Mouse (Mus musculus): ENCODE measurements around the gene Arhgap22. TPM values are rescaled to one million over a fixed set of nuclear protein-coding genes. Genes with fewer than 3 reads are reported as not detected.

The Arhgap22 gene
- polyA plus RNA-seq, 1 experiment: 23.3 TPM

GRCm38 (mm10) chr14:33322661-33323088 lies 108.8 kb downstream of the Arhgap22 start:
- peak; percentile 26 to 86 for DNase-seq (ENCODE audit: extremely low spot score in 1 of 2, low spot score in 1 of 2)

DNA sequence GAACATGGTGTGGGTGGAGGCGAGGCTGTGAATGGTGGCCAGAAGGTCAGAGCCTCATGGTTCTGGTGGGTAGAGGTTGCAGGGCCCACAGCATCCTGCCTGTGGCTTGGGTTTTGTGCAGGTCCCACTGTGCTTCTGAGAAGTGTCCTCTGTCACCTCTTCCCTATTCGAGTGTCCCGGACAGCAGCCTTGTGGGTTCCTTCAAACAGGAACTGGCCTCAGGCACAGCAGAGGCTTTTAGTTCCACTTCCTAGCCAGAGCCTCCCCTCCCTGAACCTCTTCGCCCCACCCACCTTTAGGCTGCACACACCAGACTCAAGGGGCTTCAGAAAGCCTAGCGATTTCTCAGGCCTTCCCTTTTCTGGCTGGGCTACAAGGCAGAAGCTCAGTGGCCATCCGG lies 110.7 kb downstream of the Arhgap22 start:
- DNase-seq (ENCODE audit: extremely low spot score in 1 of 2, low spot score in 1 of 2): no peak

- peak; percentile 12 to 34 for DNase-seq (ENCODE audit: extremely low spot score in 1 of 2, low spot score in 1 of 2)
Measured at GRCm38 (mm10) chr14:33328369-33328768, 114.5 kb downstream of the Arhgap22 start.

- no peak for DNase-seq (ENCODE audit: extremely low spot score in 1 of 2, low spot score in 1 of 2)
Measured at GRCm38 (mm10) chr14:33329297-33329805, 115.5 kb downstream of the Arhgap22 start.

GRCm38 (mm10) chr14:33330986-33331385 lies 117.2 kb downstream of the Arhgap22 start:
- no peak for DNase-seq (ENCODE audit: extremely low spot score in 1 of 2, low spot score in 1 of 2)

GRCm38 (mm10) chr14:33331627-33332026 lies 117.8 kb downstream of the Arhgap22 start:
- DNase-seq (ENCODE audit: extremely low spot score in 1 of 2, low spot score in 1 of 2): no peak

- DNase-seq (ENCODE audit: extremely low spot score in 1 of 2, low spot score in 1 of 2): no peak
Measured at GRCm38 (mm10) chr14:33333833-33334232, 120.0 kb downstream of the Arhgap22 start.

- no peak for DNase-seq (ENCODE audit: extremely low spot score in 1 of 2, low spot score in 1 of 2)
Measured at GRCm38 (mm10) chr14:33334402-33334801, 120.6 kb downstream of the Arhgap22 start.

DNA sequence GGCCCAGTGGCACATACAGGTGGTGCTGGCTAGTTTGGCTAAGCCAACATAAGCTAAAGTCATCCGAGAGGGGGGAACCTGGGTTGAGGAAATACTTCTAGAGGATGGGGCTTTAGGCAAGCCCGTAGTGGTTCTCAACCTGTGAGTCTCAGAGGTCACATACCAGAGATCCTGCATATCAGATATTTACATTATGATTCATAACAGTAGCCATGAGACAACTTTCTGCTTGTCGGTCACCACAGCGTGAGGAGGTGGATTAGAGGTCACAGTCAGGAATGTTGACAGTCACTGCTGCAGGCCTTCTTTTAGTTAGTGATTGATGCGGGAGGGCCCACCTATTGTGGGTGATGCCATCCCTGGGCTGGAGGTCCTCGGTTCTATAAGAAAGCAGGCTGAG lies 121.9 kb downstream of the Arhgap22 start:
- no peak for DNase-seq (ENCODE audit: extremely low spot score in 1 of 2, low spot score in 1 of 2)

DNA sequence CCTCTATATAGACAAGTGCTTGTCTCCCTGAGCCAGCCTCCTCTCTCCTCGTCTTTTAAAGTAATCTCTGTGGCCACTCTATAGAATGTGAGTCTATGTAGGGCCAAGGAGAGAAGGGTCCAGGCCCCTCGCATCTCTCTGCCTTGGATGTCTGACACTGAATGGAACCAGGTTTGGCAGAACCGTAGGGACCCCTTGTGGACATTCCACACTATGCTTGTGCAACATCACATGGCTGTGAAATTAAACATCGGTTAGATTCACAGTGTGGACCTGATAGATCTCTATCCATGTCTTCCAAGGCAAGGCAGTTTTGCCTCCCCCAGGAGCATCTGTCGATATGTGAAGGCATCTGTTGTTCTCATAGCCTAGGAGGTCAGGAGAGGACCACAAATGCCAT lies 124.9 kb downstream of the Arhgap22 start:
- DNase-seq (ENCODE audit: extremely low spot score in 1 of 2, low spot score in 1 of 2): no peak

DNA sequence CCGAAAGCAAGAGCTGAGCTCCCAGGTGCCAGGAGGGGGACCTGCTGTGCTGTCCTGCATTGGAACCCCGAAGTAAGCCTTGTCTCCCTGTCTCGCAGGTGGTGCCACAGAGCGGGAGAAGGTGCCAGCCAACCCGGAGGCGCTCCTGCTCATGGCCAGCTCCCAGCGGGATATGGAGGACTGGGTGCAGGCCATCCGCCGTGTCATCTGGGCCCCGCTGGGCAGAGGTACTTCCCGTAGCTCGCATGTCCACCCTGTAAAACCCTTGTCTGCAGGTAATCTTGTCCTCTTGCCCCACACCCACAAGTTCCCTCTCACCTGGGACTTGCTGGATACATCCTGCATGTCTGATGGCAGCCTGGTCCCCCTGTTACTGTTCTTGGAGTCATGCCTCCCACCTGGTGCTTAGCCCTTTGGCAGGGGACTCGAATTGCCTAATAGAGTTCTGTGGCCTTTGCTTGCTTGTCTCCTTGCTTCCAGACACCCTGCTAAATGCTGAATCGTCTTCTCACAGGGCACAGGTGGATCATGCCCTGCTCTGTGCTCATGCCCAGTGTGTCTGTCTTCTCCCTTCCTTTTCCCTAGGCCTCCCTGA lies 129.4 kb downstream of the Arhgap22 start:
- no peak for DNase-seq (ENCODE audit: extremely low spot score in 1 of 2, low spot score in 1 of 2)

DNA sequence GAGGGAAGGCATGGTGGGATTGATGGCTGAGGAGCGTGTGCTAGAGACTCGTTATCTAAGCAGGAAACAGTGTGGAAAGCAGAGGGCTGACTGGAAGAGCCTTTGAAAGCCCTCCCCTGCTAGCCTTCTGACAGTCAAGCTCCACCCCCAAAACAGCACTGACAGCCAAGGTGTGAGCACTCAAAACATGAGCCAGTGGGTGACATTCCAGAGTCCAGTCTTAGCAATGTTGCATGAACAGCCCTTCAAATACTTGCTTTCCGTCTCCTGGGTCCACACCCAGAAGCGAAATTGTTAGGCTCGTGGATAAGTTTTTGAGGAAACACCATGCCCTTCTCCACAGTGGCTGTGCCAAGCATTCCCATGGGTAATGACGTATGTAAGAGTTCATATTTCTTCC lies 132.7 kb downstream of the Arhgap22 start:
- DNase-seq (ENCODE audit: extremely low spot score in 1 of 2, low spot score in 1 of 2): no peak

DNA sequence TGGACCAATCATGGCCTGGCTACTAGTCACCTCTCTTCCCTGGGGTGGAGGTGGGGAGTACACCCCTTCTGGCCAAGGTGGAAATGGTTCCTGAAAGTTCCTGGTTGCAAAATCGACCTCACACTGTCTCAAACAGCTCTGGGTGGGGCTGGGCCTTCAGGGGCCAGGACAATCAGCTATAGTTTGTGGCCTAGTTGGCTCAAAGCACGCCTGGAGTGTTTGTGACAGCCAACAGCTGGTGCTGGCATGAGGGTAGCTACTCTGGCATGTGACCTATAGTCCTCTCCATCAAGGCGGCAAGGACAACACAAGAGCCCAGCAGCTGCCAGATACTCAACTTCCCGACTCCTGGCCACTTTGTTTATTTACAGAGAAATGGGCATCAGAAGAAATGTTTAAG lies 133.9 kb downstream of the Arhgap22 start:
- no peak for DNase-seq (ENCODE audit: extremely low spot score in 1 of 2, low spot score in 1 of 2)

- DNase-seq (ENCODE audit: extremely low spot score in 1 of 2, low spot score in 1 of 2): no peak
Measured at GRCm38 (mm10) chr14:33348146-33348545, 134.3 kb downstream of the Arhgap22 start.

- DNase-seq (ENCODE audit: extremely low spot score in 1 of 2, low spot score in 1 of 2): no peak
Measured at GRCm38 (mm10) chr14:33351019-33351418, 137.2 kb downstream of the Arhgap22 start.

DNA sequence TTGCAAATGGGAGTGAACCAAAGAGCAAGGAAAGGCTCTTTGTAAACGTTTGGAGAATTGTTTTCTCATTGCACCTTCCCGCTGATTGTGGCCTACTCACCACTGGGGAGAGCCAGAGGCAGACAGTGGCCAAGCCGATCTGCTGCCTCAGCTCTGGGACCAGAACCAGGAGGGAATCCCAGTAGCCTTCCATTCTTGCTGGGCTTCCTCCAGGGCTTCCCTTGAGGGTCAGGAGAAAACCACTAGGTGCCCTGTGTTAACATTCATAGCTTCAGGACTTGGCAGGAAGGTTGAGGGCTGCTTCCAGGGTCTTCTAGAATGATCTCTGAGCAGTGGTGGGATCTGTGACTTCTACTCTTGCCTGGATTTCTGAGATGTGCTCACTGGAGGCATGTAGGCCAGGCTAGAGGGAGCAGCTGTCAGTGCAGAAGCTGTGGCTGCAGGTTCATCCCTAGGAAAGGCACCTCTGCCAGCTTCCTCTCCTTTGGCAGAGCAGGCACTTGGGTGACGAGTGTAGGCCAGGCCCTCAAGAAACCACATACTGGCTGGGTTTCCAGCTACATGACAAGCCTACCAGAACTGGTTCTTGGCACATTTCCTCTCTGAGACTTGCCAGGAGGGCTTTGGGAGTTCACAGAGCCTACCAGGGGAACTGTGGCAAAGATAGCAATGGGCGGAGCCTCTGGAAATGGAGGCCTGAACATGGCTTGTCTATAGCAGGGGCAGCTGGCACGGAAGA lies 138.3 kb downstream of the Arhgap22 start:
- DNase-seq (ENCODE audit: extremely low spot score in 1 of 2, low spot score in 1 of 2): no peak

GRCm38 (mm10) chr14:33352890-33353289 lies 139.1 kb downstream of the Arhgap22 start:
- no peak for DNase-seq (ENCODE audit: extremely low spot score in 1 of 2, low spot score in 1 of 2)

- DNase-seq (ENCODE audit: extremely low spot score in 1 of 2, low spot score in 1 of 2): no peak
Measured at GRCm38 (mm10) chr14:33355276-33355675, 141.4 kb downstream of the Arhgap22 start.

- no peak for DNase-seq (ENCODE audit: extremely low spot score in 1 of 2, low spot score in 1 of 2)
Measured at GRCm38 (mm10) chr14:33357600-33358368, 144.0 kb downstream of the Arhgap22 start.

GRCm38 (mm10) chr14:33358891-33359290 lies 145.1 kb downstream of the Arhgap22 start:
- DNase-seq (ENCODE audit: extremely low spot score in 1 of 2, low spot score in 1 of 2): no peak

DNA sequence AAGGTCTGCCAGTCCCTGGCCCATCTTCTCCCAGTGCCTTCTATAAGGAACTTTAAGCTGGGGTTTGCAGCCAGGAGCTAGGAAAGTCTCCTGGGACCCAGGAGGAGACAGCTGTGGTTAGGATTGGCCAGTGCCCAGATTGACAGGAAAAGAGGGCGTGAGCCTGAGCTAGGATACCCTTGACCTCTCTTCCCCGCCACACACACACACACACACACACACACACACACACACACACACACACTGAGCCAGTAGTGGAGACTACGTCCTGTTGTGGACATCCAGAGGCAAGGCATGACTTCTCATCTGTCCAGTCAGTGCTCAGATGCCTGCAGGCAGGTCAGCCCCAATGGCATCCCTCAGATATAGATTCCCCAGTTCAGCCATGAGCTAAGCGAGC lies 147.7 kb downstream of the Arhgap22 start:
- DNase-seq (ENCODE audit: extremely low spot score in 1 of 2, low spot score in 1 of 2): no peak
